Mouse (Mus musculus) midbrain, embryonic 14.5 days (tissue): ENCODE measurements around the gene Ugt1a8. TPM values are rescaled to one million over a fixed set of nuclear protein-coding genes. Genes with fewer than 3 reads are reported as not detected.
"Not testable (repeated sequence)": the region's sequence is repeated elsewhere in the genome, so short reads cannot be mapped to it uniquely, and the experiment has no call there.

Experiments
- ATAC-seq: fragments of 200-750 bp; cut with Nextera tagmentation; 2 replicates; pipeline ENCODE4 v1.8.0; 2017; ENCODE audit warnings: moderate number of reproducible peaks, moderate library complexity; ENCODE audit not compliant: low FRiP score, low TSS enrichment
- DNase-seq: peaks from one replicate; pipeline ENCODE4 v3.0.0-alpha.2; 2015
- H3K27ac ChIP-seq: fragments of 300-500 bp; sonication (generic); replicated peaks from 2 replicates; pipeline ENCODE4 v1.5.1; 2014; ENCODE audit warnings: mild to moderate bottlenecking, low read depth, low read length, moderate library complexity
- H3K27me3 ChIP-seq: fragments of 300-500 bp; sonication (generic); 2 replicates; pipeline ENCODE4 v1.6.1; 2014; ENCODE audit warnings: low read length, control low read depth, mixed read lengths; ENCODE audit not compliant: control insufficient read depth, insufficient read depth
- H3K36me3 ChIP-seq: fragments of 300-500 bp; sonication (generic); 2 replicates; pipeline ENCODE4 v1.6.1; 2014; ENCODE audit warnings: low read length, control low read depth; ENCODE audit not compliant: control insufficient read depth, insufficient read depth
- H3K4me1 ChIP-seq: fragments of 300-500 bp; sonication (generic); 2 replicates; pipeline ENCODE4 v1.6.1; 2014; ENCODE audit warnings: mild to moderate bottlenecking, antibody characterized with exemption, low read length, control low read depth; ENCODE audit not compliant: control insufficient read depth, insufficient read depth
- H3K4me2 ChIP-seq: fragments of 300-500 bp; sonication (generic); 2 replicates; pipeline ENCODE4 v1.6.1; 2014; ENCODE audit warnings: mild to moderate bottlenecking, low read length, moderate library complexity
- H3K4me3 ChIP-seq: fragments of 300-500 bp; sonication (generic); replicated peaks from 2 replicates; pipeline ENCODE4 v1.5.1; 2014; ENCODE audit warnings: low read depth, low read length
- H3K9ac ChIP-seq: fragments of 300-500 bp; sonication (generic); replicated peaks from 2 replicates; pipeline ENCODE4 v1.6.1; 2014; ENCODE audit warnings: mild to moderate bottlenecking, low read length, moderate library complexity
- H3K9me3 ChIP-seq: fragments of 300-500 bp; sonication (generic); 2 replicates; pipeline ENCODE4 v1.6.1; 2016; ENCODE audit warnings: low read length, control low read depth, mixed read lengths; ENCODE audit not compliant: control insufficient read depth
- WGBS: fragments of 180-500 bp; shearing (Covaris S2); extraction: QIAGEN DNeasy Blood & Tissue Kit; methylation state at CpG from one replicate; pipeline ENCODE4 v1.1.7; 2014; 5-methylcytosine and 5-hydroxymethylcytosine counted together
- polyA plus RNA-seq: library from polyadenylated mRNA; unstranded; fragments of >200 nt; fragmentation: Nextera tagmentation; extraction: Ambion mirVana; gene quantifications from 2 replicates; pipeline ENCODE4 v1.2.1, GENCODE M21; 2014

Ugt1a8 gene
- polyA plus RNA-seq, 1 experiment from 2014 or later: not detected

DNA sequence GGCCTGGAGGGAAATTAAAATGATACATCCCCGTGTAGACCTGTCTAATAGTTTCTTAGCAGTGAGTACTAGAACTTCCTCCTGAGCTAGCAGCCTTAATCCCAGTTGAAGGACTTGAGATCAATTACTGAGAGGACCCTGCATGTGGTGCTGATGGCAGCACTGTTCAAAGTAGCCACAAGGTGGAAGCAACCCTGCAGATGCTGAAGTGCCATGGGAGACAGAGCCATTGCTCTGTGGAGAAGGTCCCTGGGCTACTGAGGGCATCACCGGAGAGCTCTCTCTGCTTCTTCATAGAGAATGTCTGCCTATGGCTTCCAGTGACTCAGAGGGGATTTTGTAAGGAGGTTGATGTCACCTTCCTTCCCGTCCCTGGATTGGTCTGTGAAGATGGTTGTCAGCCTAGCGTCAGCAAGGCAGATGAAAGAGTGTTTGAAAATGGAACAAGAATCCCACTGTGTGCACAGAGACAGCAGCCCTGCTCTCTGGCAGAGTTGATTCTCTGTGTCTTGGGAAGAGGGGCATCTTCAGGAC lies 38.3 kb downstream of the Ugt1a8 start:
- not testable (repeated sequence) for H3K4me2 ChIP-seq, H3K4me3 ChIP-seq, ATAC-seq, H3K9me3 ChIP-seq, H3K4me1 ChIP-seq, H3K27me3 ChIP-seq, H3K27ac ChIP-seq, DNase-seq, H3K36me3 ChIP-seq, H3K9ac ChIP-seq
- 82% methylated on average over 4 of the region's 4 CpGs for WGBS

DNA sequence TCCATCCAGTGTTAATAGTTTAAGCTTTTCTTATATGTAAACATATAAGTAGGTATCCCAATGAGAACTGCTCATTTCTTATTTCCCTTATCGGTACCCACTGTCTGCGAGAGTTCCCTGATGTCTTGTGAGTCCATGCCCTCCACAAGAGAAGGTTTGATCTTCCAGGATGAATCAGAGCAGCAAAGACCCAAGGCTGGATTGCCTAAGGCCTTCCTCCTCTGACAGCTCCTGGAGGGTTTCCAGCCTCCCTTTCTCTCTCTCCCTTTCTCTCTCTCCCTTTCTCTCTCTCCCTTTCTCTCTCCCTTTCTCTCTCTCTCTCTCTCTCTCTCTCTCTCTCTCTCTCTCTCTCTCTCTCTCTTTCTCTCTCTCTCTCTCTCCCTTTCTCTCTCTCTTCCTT lies 41.5 kb downstream of the Ugt1a8 start:
- ATAC-seq, H3K4me3 ChIP-seq, H3K36me3 ChIP-seq, H3K27me3 ChIP-seq, H3K9me3 ChIP-seq, DNase-seq, H3K4me2 ChIP-seq, H3K9ac ChIP-seq, H3K27ac ChIP-seq, H3K4me1 ChIP-seq: not testable (repeated sequence)
- WGBS: 86% methylated on average over 2 of the region's 2 CpGs

DNA sequence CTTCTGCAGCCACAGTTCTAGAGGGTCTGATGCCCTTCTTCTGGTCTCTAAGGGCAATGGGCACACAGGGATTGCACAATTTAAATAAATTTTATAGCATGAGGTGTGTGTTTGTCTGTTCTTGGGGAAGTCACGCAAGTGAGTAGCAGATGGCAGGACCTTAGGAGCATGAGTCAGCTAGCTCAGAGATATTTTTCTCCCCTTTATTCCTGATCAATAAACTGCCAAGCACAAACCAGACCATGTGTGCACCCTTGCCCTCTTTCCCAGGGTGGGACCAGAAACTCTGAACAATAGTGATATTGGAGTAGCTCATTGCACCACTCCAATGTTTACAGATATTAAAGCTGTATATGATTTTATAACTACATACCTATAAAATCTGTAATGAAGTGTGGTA lies 42.6 kb downstream of the Ugt1a8 start:
- H3K9ac ChIP-seq, H3K4me1 ChIP-seq, H3K9me3 ChIP-seq, H3K36me3 ChIP-seq, DNase-seq, ATAC-seq, H3K4me2 ChIP-seq, H3K27me3 ChIP-seq, H3K4me3 ChIP-seq, H3K27ac ChIP-seq: not testable (repeated sequence)
- 98% methylated on average over 1 of the region's 1 CpGs for WGBS

DNA sequence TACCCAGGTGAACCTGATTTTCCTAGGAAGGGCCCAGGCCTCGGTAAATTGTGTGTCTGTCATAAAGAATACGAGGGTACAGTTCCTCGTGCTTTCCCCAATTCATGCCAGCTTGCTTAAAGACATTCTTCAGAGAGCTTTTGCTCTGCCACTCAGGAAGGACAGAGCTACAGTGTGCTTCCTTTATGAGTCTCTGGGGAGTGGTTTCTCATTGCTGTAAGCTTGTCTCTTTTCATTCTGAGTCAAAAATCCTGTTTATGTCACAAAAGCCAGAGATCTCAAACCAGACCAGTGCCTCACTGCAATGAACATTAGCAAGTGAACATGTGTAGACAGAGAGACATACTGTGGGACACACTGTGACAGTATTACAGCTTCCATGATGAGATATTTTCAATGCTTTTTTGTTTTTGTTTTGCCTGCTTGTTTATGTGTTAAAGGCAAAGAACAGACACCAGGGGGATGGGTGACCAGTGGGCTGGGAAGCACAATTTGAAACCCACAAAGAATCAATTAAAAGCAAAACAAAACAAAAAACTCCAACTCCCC lies 46.4 kb downstream of the Ugt1a8 start:
- Histone ChIP-seq H3K9me3 (no peaks in the 10 kb centered on the region), H3K4me2 (no peak overlapping the region), H3K4me1 (no peaks in the 10 kb centered on the region), H3K4me3 (no peak overlapping the region), H3K27me3 (no peaks in the 10 kb centered on the region), H3K36me3 (no peaks in the 10 kb centered on the region), H3K9ac (no peak overlapping the region), H3K27ac (no peak overlapping the region)
- no peak for ATAC-seq
- 56% methylated on average over 3 of the region's 3 CpGs for WGBS
- DNase-seq: peak; percentile 45

GRCm38 (mm10) chr1:88134457-88135011 lies 46.9 kb downstream of the Ugt1a8 start, which contains the start of gene Ugt1a6a:
TSS of gene Ugt1a6a (plus strand) at chr1:88134809.
- not testable (repeated sequence) for H3K36me3 ChIP-seq, ATAC-seq, H3K27me3 ChIP-seq, H3K4me3 ChIP-seq, H3K4me1 ChIP-seq, H3K4me2 ChIP-seq, H3K27ac ChIP-seq, H3K9me3 ChIP-seq, H3K9ac ChIP-seq
- WGBS: 41% methylated on average over 4 of the region's 5 CpGs
- peak; percentile 46 for DNase-seq

- not testable (repeated sequence) for H3K4me2 ChIP-seq, DNase-seq, H3K4me1 ChIP-seq, H3K27ac ChIP-seq, H3K9me3 ChIP-seq, H3K4me3 ChIP-seq, ATAC-seq, H3K9ac ChIP-seq, H3K36me3 ChIP-seq, H3K27me3 ChIP-seq
- WGBS: 95% methylated on average over 5 of the region's 6 CpGs
Measured at GRCm38 (mm10) chr1:88135229-88135904, 47.8 kb downstream of the Ugt1a8 start.

DNA sequence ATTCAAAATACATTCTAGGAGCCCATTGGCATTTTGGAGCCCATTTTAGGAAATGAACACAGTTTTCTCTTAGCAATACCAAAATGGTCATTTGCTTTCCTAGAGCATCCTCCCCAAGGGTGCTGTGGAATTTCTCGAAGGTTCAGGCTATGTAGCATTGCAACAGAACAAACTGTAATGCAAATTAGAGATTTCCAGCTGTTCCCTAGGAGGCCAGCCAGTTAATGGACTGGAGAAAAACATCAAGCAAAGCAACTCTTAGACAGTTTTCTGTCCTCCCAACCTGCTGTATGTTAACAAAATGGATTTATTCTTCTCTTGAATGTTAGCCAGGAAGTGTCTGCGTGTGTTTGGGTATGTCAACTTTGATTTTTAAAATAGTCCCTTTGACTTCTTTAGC lies 49.0 kb downstream of the Ugt1a8 start:
- ATAC-seq (no peak), DNase-seq (no peak)
- Histone ChIP-seq H3K4me3 (no peak overlapping the region), H3K9me3 (no peaks in the 10 kb centered on the region), H3K27me3 (no peaks in the 10 kb centered on the region), H3K27ac (no peak overlapping the region), H3K4me2 (no peak overlapping the region), H3K36me3 (no peaks in the 10 kb centered on the region), H3K9ac (no peak overlapping the region), H3K4me1 (no peaks in the 10 kb centered on the region)
- WGBS: 78% methylated on average over 2 of the region's 2 CpGs

- ATAC-seq (no peak), DNase-seq (no peak)
- 88% methylated on average over 3 of the region's 3 CpGs for WGBS
- H3K4me2 ChIP-seq: no peak overlapping the region
- no peak overlapping the region for H3K4me3 ChIP-seq
- no peaks in the 10 kb centered on the region for H3K27me3 ChIP-seq
- H3K9me3 ChIP-seq: no peaks in the 10 kb centered on the region
- no peak overlapping the region for H3K27ac ChIP-seq
- no peaks in the 10 kb centered on the region for H3K4me1 ChIP-seq
- no peak overlapping the region for H3K9ac ChIP-seq
- H3K36me3 ChIP-seq: no peaks in the 10 kb centered on the region
Measured at GRCm38 (mm10) chr1:88137264-88137663, 49.7 kb downstream of the Ugt1a8 start.

DNA sequence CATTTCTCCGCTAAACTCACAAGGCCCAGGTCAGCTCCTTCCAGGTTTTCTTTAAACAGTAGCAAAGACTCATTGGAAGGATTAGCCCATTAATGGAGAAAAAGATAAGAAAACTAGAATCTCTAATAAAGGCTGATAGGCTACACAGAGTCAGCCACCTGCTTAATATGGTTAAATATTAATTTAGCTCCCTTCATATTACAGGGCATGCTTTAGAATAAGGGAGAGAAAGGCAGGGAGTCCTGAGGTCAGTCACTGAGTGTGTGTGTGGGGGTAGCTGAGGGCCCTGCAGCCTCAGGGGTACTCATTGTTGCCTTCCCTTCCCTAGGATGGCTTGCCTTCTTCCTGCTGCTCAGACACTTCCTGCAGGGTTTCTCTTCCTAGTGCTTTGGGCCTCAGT lies 50.5 kb downstream of the Ugt1a8 start:
- Histone ChIP-seq H3K9me3 (no peaks in the 10 kb centered on the region), H3K9ac (no peak overlapping the region), H3K27me3 (no peaks in the 10 kb centered on the region), H3K4me1 (no peaks in the 10 kb centered on the region), H3K36me3 (no peaks in the 10 kb centered on the region), H3K4me2 (no peak overlapping the region), H3K27ac (no peak overlapping the region), H3K4me3 (no peak overlapping the region)
- WGBS: 96% methylated on average over 1 of the region's 1 CpGs
- DNase-seq (no peak), ATAC-seq (no peak)
